Mouse (Mus musculus) brain, embryonic 14.5 days (tissue): ENCODE measurements at regions not wholly inside any gene's neighbourhood (a gene's known extent, or its start where the extent isn't known, plus 50 kb on each side); places are given as distances from the start of the nearest gene placed in this dataset.

Experiments used
- CTCF ChIP-seq: fragments of 200-500 bp; IDR thresholded peaks from 2 replicates; pipeline ENCODE4 v1.5.1; 2012; ENCODE audit warnings: inconsistent platforms, mild to moderate bottlenecking, moderate library complexity, borderline replicate concordance; ENCODE audit not compliant: insufficient read depth, insufficient read length; ENCODE audit errors: extremely low read depth
- POLR2A ChIP-seq: fragments of 200-500 bp; IDR thresholded peaks from 2 replicates; pipeline ENCODE4 v1.6.1; 2012; ENCODE audit warnings: mild to moderate bottlenecking, inconsistent platforms, borderline replicate concordance; ENCODE audit not compliant: poor library complexity, insufficient read depth, insufficient read length, severe bottlenecking; ENCODE audit errors: extremely low read depth

DNA sequence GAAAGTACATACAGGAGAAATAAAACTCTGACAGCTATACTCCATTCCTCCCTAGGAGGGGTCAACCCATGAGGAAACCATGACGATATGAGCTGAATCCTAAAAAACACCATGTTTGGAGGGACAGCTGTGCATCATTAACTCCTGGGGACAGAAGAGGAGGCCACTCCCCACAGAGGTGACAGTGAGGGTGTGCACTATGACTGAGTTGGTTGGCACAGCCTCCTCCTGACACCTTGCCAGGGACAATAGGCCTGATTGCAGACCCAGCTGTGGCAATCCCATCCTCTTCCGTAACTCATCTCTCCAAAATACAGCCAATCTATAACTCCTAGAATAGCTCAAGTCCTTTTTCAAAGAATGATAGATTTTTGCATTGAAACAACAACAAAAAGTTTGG, 112.0 kb downstream of the Rbm43 start:
- TF ChIP-seq POLR2A, result no peak
- TF ChIP-seq CTCF, result no peak
